Mouse (Mus musculus): Measurements from ENCODE around the gene Hsd17b12. TPM values are rescaled to one million over a fixed set of nuclear protein-coding genes. Genes with fewer than 3 reads are reported as not detected.

The Hsd17b12 gene
- polyA plus RNA-seq (2012; fragmentation: generic; extraction: Trizol): 10 to 100 TPM; 12.7 to 46.8 TPM

DNA sequence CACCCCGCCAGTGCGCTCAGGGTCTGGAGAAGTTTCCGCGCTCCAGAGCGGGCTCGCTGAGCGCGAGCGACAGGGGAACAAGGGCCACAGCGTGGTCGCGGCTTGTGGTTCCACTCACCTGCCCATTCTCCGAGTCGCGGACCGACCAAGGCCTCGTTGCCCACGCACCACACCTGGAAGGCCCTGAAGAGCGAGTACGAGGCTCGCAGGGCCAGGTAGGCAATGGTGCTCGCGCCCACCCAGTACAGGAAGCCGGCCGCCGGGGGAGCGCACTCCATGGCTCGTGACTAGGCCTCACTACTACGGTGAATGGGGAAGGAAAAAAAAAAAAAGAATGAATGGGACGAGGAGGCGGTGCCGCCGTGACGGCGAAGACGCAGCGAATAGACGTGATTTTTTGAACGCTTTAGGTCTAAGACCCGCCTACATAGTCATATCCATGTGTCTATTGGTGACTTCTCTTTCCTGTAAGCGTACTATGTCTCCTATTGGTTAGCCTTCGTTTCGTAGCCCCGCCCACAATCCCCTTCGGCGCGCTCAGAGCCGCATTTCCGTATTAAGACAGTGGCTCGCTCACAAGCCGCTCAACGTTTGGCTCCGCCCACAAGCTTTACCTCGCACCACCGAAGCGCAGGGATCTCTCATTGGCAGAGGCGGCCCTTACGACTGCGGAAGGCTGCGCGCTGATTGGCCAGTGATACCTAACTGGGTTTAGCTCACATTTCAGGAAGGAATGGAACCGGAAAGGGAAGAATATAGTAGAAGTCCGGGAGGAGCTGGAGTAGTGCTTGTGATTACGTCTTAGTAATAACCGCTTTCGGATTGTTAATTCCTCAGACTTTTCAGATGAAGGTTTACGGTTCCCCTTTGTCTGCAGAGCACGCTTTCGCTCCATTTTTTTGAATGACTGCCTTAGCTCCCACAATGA lies at the start of gene Hsd17b12:
TSS of gene Hsd17b12 (minus strand) at position 373 of the 928 bp plus-strand sequence.

DNA sequence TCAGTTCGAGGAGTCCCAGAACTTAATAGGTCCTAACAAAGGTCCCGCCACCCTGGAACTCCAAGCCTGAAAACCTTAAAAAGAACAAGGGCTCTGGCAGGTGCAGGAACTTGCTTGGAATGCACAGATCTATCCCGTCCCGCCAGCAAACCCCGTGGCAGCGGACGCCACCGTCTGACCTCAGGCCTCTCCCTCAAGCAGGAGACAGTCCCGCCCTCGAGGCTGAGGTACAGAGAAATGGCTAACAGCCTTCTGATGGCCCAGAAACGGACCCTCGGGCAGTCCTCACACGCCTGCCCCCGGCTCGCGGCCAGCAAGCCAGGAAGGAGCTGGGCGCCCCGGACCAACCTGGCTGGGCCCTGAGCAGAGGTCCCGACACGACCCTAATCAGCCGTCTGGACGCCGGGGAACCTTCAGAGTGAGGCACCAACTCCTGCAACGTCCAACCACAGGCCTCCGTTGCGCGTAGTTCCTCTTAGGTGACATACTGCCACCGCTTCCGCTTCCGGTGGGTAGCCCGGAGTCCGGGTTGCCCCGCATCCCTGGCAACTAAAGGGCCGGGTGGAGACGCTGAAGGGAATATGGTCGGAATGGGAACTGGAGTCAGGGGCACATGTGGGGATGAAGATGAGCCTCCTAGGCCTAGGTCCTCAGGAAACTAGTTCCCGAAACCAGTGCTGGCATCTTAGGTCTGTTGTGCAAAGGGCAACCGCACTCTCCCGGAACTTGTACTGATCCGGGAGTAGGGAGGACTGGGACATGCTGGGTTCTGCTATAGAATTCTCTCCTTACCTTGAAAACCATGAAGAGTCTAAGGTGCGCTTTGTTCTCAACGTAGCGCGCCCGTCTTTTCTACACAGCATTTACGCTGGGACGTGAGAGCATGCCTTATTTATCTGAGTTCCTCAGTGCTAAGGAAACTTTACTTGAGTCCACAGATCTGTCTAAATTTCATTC lies 147.2 kb downstream of the Hsd17b12 start, which contains the start of gene Alkbh3:
TSS of gene Alkbh3 (minus strand) at position 473 of the 957 bp plus-strand sequence.

DNA sequence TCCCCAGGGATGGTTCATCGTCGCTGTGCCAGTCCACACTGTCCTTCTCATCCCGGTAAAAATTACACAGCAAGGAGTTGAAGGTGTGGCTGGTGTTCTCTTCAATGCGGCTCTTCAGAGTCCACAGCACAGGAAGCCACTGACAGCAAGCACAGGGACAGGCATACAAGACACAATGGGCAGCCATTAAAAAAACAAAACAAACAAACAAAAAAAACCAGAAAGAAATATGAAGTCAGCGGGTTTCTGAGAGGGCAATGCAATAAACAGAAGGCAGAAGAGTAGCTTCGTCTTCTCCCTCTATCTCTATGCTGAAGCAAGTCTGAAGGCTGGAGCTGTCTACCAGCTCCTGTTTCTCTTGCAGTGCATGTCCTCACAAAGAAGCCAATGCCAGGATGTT lies 161.5 kb downstream of the Hsd17b12 start, which contains the start of gene Gm27027:
TSS of gene Gm27027 (minus strand) at position 101 of the 400 bp plus-strand sequence.

Other genes starting within 250 kb of the Hsd17b12 start
- under 1 TPM; 0.05 to 0.18 TPM for gene Gm13889, start 200.8 kb downstream of the Hsd17b12 start, polyA plus RNA-seq (2012; fragmentation: generic; extraction: Trizol)
- gene Gm27027, start 161.6 kb downstream of the Hsd17b12 start, polyA plus RNA-seq (2012; fragmentation: generic; extraction: Trizol): not detected
- gene Alkbh3, start 147.2 kb downstream of the Hsd17b12 start, polyA plus RNA-seq (2012; fragmentation: generic; extraction: Trizol): 10 to 100 TPM; 52.6 to 66.8 TPM
- 10 to 100 TPM in 1 of 2 experiments, 1 to 10 TPM in 1; 1.7 to 14.7 TPM for gene Ttc17, start 248.7 kb upstream of the Hsd17b12 start, polyA plus RNA-seq (2012; fragmentation: generic; extraction: Trizol)

All from C3H10T1/2 (cell line).